Mouse (Mus musculus): ENCODE data around the gene Otud5. TPM values are rescaled to one million over a fixed set of nuclear protein-coding genes. Genes with fewer than 3 reads are reported as not detected.
A peak's percentile ranks its signal among the peaks of the same experiment; 100 is the strongest.
"Not testable (repeated sequence)": the region's sequence is repeated elsewhere in the genome, so short reads cannot be mapped to it uniquely, and the experiment has no call there.

Gene Otud5
- 35.9 and 43.7 TPM in 2 replicates for polyA plus RNA-seq (2015; fragmentation: Nextera tagmentation; extraction: Ambion mirVana)

- Histone ChIP-seq H3K27me3 (no peaks in the 10 kb centered on the region), H3K4me2 (peak within 1 kb of the TSS; percentile 56), H3K4me3 (peak within 1 kb of the TSS; percentile 68), H3K36me3 (no peaks in the 10 kb centered on the region), H3K27ac (peak within 1 kb of the TSS; percentile 94), H3K9me3 (no peaks in the 10 kb centered on the region), H3K9ac (peak within 1 kb of the TSS; percentile 67), H3K4me1 (no peaks in the 10 kb centered on the region)
- peak; percentile 97 for ATAC-seq (ENCODE audit: insufficient number of reproducible peaks, low FRiP score, low TSS enrichment, low read depth)
- 19% methylated on average over 74 of the region's 74 CpGs for WGBS
Observed at GRCm38 (mm10) chrX:7841163-7842162, at the start of gene Otud5. Gene Otud5 (plus strand): TSS chrX:7841364.

GRCm38 (mm10) chrX:7793361-7793760 is 47.8 kb upstream of the Otud5 start:
- 56% methylated on average over 3 of the region's 3 CpGs for WGBS
- no peak overlapping the region for H3K4me3 ChIP-seq

GRCm38 (mm10) chrX:7795016-7795415 is 46.1 kb upstream of the Otud5 start:
- Histone ChIP-seq H3K27me3 (no peaks in the 10 kb centered on the region), H3K9me3 (no peaks in the 10 kb centered on the region), H3K27ac (no peak overlapping the region), H3K36me3 (peaks cover 13% of the 10 kb centered on the region), H3K9ac (no peak overlapping the region), H3K4me2 (no peak overlapping the region), H3K4me3 (no peak overlapping the region), H3K4me1 (peaks cover 5% of the 10 kb centered on the region; the same call in 1 of the 2 replicates)
- ATAC-seq (ENCODE audit: insufficient number of reproducible peaks, low FRiP score, low TSS enrichment, low read depth): no peak
- 24% methylated on average over 7 of the region's 7 CpGs for WGBS

More at GRCm38 (mm10) chrX:7793361-7793760, 47.8 kb upstream of the Otud5 start:
- H3K9me3 ChIP-seq: no peaks in the 10 kb centered on the region
- H3K4me2 ChIP-seq: no peak overlapping the region
- no peak for ATAC-seq (ENCODE audit: insufficient number of reproducible peaks, low FRiP score, low TSS enrichment, low read depth)
- H3K27me3 ChIP-seq: no peaks in the 10 kb centered on the region
- H3K27ac ChIP-seq: no peak overlapping the region
- no peak overlapping the region for H3K9ac ChIP-seq
- H3K36me3 ChIP-seq: 0 out of 2 replicates have a peak, but pooled peaks cover 3% of the 10 kb centered on the region
- H3K4me1 ChIP-seq: peaks cover 5% of the 10 kb centered on the region; the same call in 1 of the 2 replicates

GRCm38 (mm10) chrX:7797327-7797726 is 43.8 kb upstream of the Otud5 start:
- ATAC-seq (ENCODE audit: insufficient number of reproducible peaks, low FRiP score, low TSS enrichment, low read depth): no peak
- Histone ChIP-seq H3K36me3 (peaks cover 20% of the 10 kb centered on the region), H3K4me1 (no peaks in the 10 kb centered on the region), H3K4me3 (no peak overlapping the region), H3K27ac (no peak overlapping the region), H3K9me3 (no peaks in the 10 kb centered on the region), H3K27me3 (no peaks in the 10 kb centered on the region), H3K4me2 (no peak overlapping the region), H3K9ac (no peak overlapping the region)
- 87% methylated on average over 3 of the region's 3 CpGs for WGBS

GRCm38 (mm10) chrX:7802157-7802556 is 39.0 kb upstream of the Otud5 start:
- H3K9me3 ChIP-seq; H3K4me1 ChIP-seq; H3K4me2 ChIP-seq; H3K27ac ChIP-seq; H3K9ac ChIP-seq; H3K4me3 ChIP-seq; H3K27me3 ChIP-seq; ATAC-seq (ENCODE audit: insufficient number of reproducible peaks, low FRiP score, low TSS enrichment, low read depth): not testable (repeated sequence)
- WGBS: 73% methylated on average over 2 of the region's 2 CpGs
- peaks cover 31% of the 10 kb centered on the region for H3K36me3 ChIP-seq

GRCm38 (mm10) chrX:7815016-7815415 is 26.1 kb upstream of the Otud5 start:
- H3K36me3 ChIP-seq: peaks cover 39% of the 10 kb centered on the region

GRCm38 (mm10) chrX:7821865-7822779 is 19.0 kb upstream of the Otud5 start, which contains the start of gene Kcnd1:
Gene Kcnd1 (plus strand): TSS chrX:7822289.
- ATAC-seq (ENCODE audit: insufficient number of reproducible peaks, low FRiP score, low TSS enrichment, low read depth): peak; percentile 59
- 0 out of 2 replicates have a peak within 1 kb of the TSS, but pooled peaks have one; percentile 20 for H3K9ac ChIP-seq
- peak within 1 kb of the TSS; percentile 55 for H3K4me2 ChIP-seq
- H3K9me3 ChIP-seq: no peaks in the 10 kb centered on the region
- H3K4me1 ChIP-seq: 0 out of 2 replicates have a peak, but pooled peaks cover 8% of the 10 kb centered on the region
- H3K36me3 ChIP-seq: peaks cover 19% of the 10 kb centered on the region
- H3K27me3 ChIP-seq: no peaks in the 10 kb centered on the region
- 23% methylated on average over 22 of the region's 24 CpGs for WGBS
- H3K27ac ChIP-seq: no peak within 1 kb of the TSS
- peak within 1 kb of the TSS; percentile 46 for H3K4me3 ChIP-seq

More at GRCm38 (mm10) chrX:7815016-7815415, 26.1 kb upstream of the Otud5 start:
- not testable (repeated sequence) for H3K4me2 ChIP-seq; H3K9me3 ChIP-seq; H3K27ac ChIP-seq; H3K27me3 ChIP-seq; H3K4me3 ChIP-seq; H3K4me1 ChIP-seq; H3K9ac ChIP-seq; ATAC-seq (ENCODE audit: insufficient number of reproducible peaks, low FRiP score, low TSS enrichment, low read depth)
- 52% methylated on average over 8 of the region's 8 CpGs for WGBS

- Histone ChIP-seq H3K4me2 (no peak overlapping the region), H3K4me3 (no peak overlapping the region)
- 87% methylated on average over 1 of the region's 1 CpGs for WGBS
Observed at GRCm38 (mm10) chrX:7837146-7837545, 4.0 kb upstream of the Otud5 start.

GRCm38 (mm10) chrX:7840842-7841162 is 362 bp upstream of the Otud5 start:
- Histone ChIP-seq H3K9me3 (no peaks in the 10 kb centered on the region), H3K4me3 (peak overlapping the region; percentile 68), H3K36me3 (no peaks in the 10 kb centered on the region), H3K9ac (no peak overlapping the region), H3K27ac (peak overlapping the region; percentile 63; the same call in 1 of the 2 replicates), H3K27me3 (no peaks in the 10 kb centered on the region), H3K4me2 (peak overlapping the region; percentile 42), H3K4me1 (no peaks in the 10 kb centered on the region)
- 19% methylated on average over 7 of the region's 7 CpGs for WGBS
- no peak for ATAC-seq (ENCODE audit: insufficient number of reproducible peaks, low FRiP score, low TSS enrichment, low read depth)

More at GRCm38 (mm10) chrX:7837146-7837545, 4.0 kb upstream of the Otud5 start:
- H3K4me1 ChIP-seq: no peaks in the 10 kb centered on the region
- no peak for ATAC-seq (ENCODE audit: insufficient number of reproducible peaks, low FRiP score, low TSS enrichment, low read depth)
- no peaks in the 10 kb centered on the region for H3K27me3 ChIP-seq
- H3K9ac ChIP-seq: no peak overlapping the region
- H3K36me3 ChIP-seq: no peaks in the 10 kb centered on the region
- H3K9me3 ChIP-seq: no peaks in the 10 kb centered on the region
- H3K27ac ChIP-seq: no peak overlapping the region

- Histone ChIP-seq H3K9ac (peak overlapping the region; percentile 67), H3K4me2 (peak overlapping the region; percentile 56)
- 27% methylated on average over 42 of the region's 42 CpGs for WGBS
Observed at GRCm38 (mm10) chrX:7842318-7842717, 1.2 kb downstream of the Otud5 start.

GRCm38 (mm10) chrX:7847845-7848244 is 6.7 kb downstream of the Otud5 start:
- Histone ChIP-seq H3K4me3 (no peak overlapping the region), H3K4me2 (no peak overlapping the region), H3K27ac (no peak overlapping the region), H3K9ac (no peak overlapping the region), H3K36me3 (0 out of 2 replicates have a peak, but pooled peaks cover 3% of the 10 kb centered on the region), H3K9me3 (no peaks in the 10 kb centered on the region), H3K27me3 (no peaks in the 10 kb centered on the region), H3K4me1 (no peaks in the 10 kb centered on the region)
- 62% methylated on average over 2 of the region's 2 CpGs for whole genome bisulfite sequencing
- no peak for ATAC-seq (ENCODE audit: insufficient number of reproducible peaks, low FRiP score, low TSS enrichment, low read depth)

More at GRCm38 (mm10) chrX:7842318-7842717, 1.2 kb downstream of the Otud5 start:
- Histone ChIP-seq H3K4me1 (no peaks in the 10 kb centered on the region), H3K27ac (peak overlapping the region; percentile 91), H3K9me3 (no peaks in the 10 kb centered on the region), H3K27me3 (no peaks in the 10 kb centered on the region), H3K36me3 (no peaks in the 10 kb centered on the region), H3K4me3 (peak overlapping the region; percentile 68)
- no peak for ATAC-seq (ENCODE audit: insufficient number of reproducible peaks, low FRiP score, low TSS enrichment, low read depth)

Data from limb, embryonic 15.5 days (tissue).